Mouse (Mus musculus) liver, embryonic 16.5 days (tissue): ENCODE data around the gene Gm13212. TPM values are rescaled to one million over a fixed set of nuclear protein-coding genes. Genes with fewer than 3 reads are reported as not detected.
A peak's percentile ranks its signal among the peaks of the same experiment; 100 is the strongest.
"Not testable (repeated sequence)": the region's sequence is repeated elsewhere in the genome, so short reads cannot be mapped to it uniquely, and the experiment has no call there.

Source experiments
- ATAC-seq: fragments of 200-750 bp; cut with Nextera tagmentation; 2 replicates; pipeline ENCODE4 v1.8.0; 2017; ENCODE audit warnings: low read depth, mild to moderate bottlenecking, moderate number of reproducible peaks, moderate library complexity
- H3K27ac ChIP-seq: fragments of 300-500 bp; sonication (generic); 2 replicates; pipeline ENCODE4 v1.5.1; 2014; ENCODE audit warnings: mild to moderate bottlenecking, low read length
- H3K27me3 ChIP-seq: fragments of 300-500 bp; sonication (generic); 2 replicates; pipeline ENCODE4 v1.6.1; 2014; ENCODE audit warnings: low read depth, low read length, mixed read lengths; ENCODE audit not compliant: control insufficient read depth, insufficient read depth
- H3K36me3 ChIP-seq: fragments of 300-500 bp; sonication (generic); 2 replicates; pipeline ENCODE4 v1.6.1; 2014; ENCODE audit warnings: mild to moderate bottlenecking; ENCODE audit not compliant: control insufficient read depth, insufficient read depth
- H3K4me1 ChIP-seq: fragments of 300-500 bp; sonication (generic); 2 replicates; pipeline ENCODE4 v1.6.1; 2014; ENCODE audit warnings: low read depth, low read length, mixed read lengths; ENCODE audit not compliant: control insufficient read depth
- H3K4me2 ChIP-seq: fragments of 300-500 bp; sonication (generic); 2 replicates; pipeline ENCODE4 v1.6.1; 2014; ENCODE audit warnings: low read depth, low read length, mixed read lengths
- H3K4me3 ChIP-seq: fragments of 300-500 bp; sonication (generic); 2 replicates; pipeline ENCODE4 v1.5.1; 2014; ENCODE audit warnings: low read depth, mild to moderate bottlenecking, low read length
- H3K9ac ChIP-seq: fragments of 300-500 bp; sonication (generic); 2 replicates; pipeline ENCODE4 v1.6.1; 2014; ENCODE audit warnings: low read depth, low read length
- H3K9me3 ChIP-seq: fragments of 300-500 bp; sonication (generic); replicated peaks from 2 replicates; pipeline ENCODE4 v1.6.1; 2016; ENCODE audit warnings: low read length; ENCODE audit not compliant: control insufficient read depth
- WGBS: fragments of 180-500 bp; shearing (Covaris S2); extraction: QIAGEN DNeasy Blood & Tissue Kit; methylation state at CpG from one replicate; pipeline ENCODE4 v1.1.7; 2014; ENCODE audit not compliant: insufficient replicate concordance; 5-methylcytosine and 5-hydroxymethylcytosine counted together
- polyA plus RNA-seq: library from polyadenylated mRNA; unstranded; fragments of >200 nt; fragmentation: Nextera tagmentation; extraction: Ambion mirVana; gene quantifications from 2 replicates; pipeline ENCODE4 v1.2.1, GENCODE M21; 2015

The Gm13212 gene
- polyA plus RNA-seq = 1.2 and 1.4 TPM in 2 replicates

GRCm38 (mm10) chr4:145585078-145585477, at the start of gene Gm13212:
Gene Gm13212 (plus strand): TSS chr4:145585166.
- H3K27ac ChIP-seq, H3K4me1 ChIP-seq, H3K9me3 ChIP-seq, H3K27me3 ChIP-seq, H3K9ac ChIP-seq, H3K36me3 ChIP-seq: not testable (repeated sequence)
- Histone ChIP-seq H3K4me2 (peak within 1 kb of the TSS; percentile 41), H3K4me3 (peak within 1 kb of the TSS; percentile 45)
- 9% methylated on average over 11 of the region's 11 CpGs for WGBS
- ATAC-seq = peak; percentile 67

- not testable (repeated sequence) for H3K4me3 ChIP-seq, H3K9me3 ChIP-seq, H3K4me2 ChIP-seq, H3K27me3 ChIP-seq, ATAC-seq, H3K9ac ChIP-seq, H3K4me1 ChIP-seq, H3K27ac ChIP-seq, H3K36me3 ChIP-seq
- 60% methylated on average over 5 of the region's 5 CpGs for WGBS
These were observed 41.1 kb upstream of the Gm13212 start for GRCm38 (mm10) chr4:145543861-145544260.

GRCm38 (mm10) chr4:145545106-145545505, 39.9 kb upstream of the Gm13212 start:
- H3K4me1 ChIP-seq, H3K4me3 ChIP-seq, H3K36me3 ChIP-seq, H3K9ac ChIP-seq, ATAC-seq, H3K9me3 ChIP-seq, H3K4me2 ChIP-seq, H3K27ac ChIP-seq, H3K27me3 ChIP-seq: not testable (repeated sequence)
- WGBS = 7% methylated on average over 2 of the region's 2 CpGs

GRCm38 (mm10) chr4:145545734-145546349, 39.1 kb upstream of the Gm13212 start:
- 50% methylated on average over 6 of the region's 6 CpGs for WGBS
- not testable (repeated sequence) for H3K4me2 ChIP-seq, H3K27me3 ChIP-seq, H3K4me1 ChIP-seq, H3K27ac ChIP-seq, H3K36me3 ChIP-seq, H3K9ac ChIP-seq, H3K9me3 ChIP-seq, H3K4me3 ChIP-seq
- ATAC-seq = peak; percentile 27; the same call in 1 of the 2 replicates

GRCm38 (mm10) chr4:145546477-145546876, 38.5 kb upstream of the Gm13212 start:
- H3K27ac ChIP-seq, H3K4me3 ChIP-seq, H3K4me2 ChIP-seq, H3K4me1 ChIP-seq, H3K9me3 ChIP-seq, H3K9ac ChIP-seq, H3K36me3 ChIP-seq, H3K27me3 ChIP-seq: not testable (repeated sequence)
- WGBS = 63% methylated on average over 3 of the region's 3 CpGs
- ATAC-seq = 0 out of 2 replicates have a peak, but pooled peaks have one; percentile 24

- Histone ChIP-seq H3K27ac (no peak overlapping the region), H3K27me3 (no peaks in the 10 kb centered on the region), H3K36me3 (no peaks in the 10 kb centered on the region), H3K4me2 (no peak overlapping the region), H3K4me3 (no peak overlapping the region), H3K9me3 (peaks cover 5% of the 10 kb centered on the region; the same call in 1 of the 2 replicates), H3K4me1 (no peaks in the 10 kb centered on the region), H3K9ac (no peak overlapping the region)
- 30% methylated on average over 1 of the region's 1 CpGs for WGBS
- no peak for ATAC-seq
These were observed 28.3 kb upstream of the Gm13212 start for GRCm38 (mm10) chr4:145556680-145557079.

GRCm38 (mm10) chr4:145559505-145560099, 25.4 kb upstream of the Gm13212 start:
- no peaks in the 10 kb centered on the region for H3K4me1 ChIP-seq
- no peak for ATAC-seq
- no peak overlapping the region for H3K4me3 ChIP-seq
- H3K27ac ChIP-seq = no peak overlapping the region
- no peaks in the 10 kb centered on the region for H3K27me3 ChIP-seq
- H3K9me3 ChIP-seq = no peaks in the 10 kb centered on the region; the same call in 1 of the 2 replicates
- H3K36me3 ChIP-seq = no peaks in the 10 kb centered on the region
- 26% methylated on average over 3 of the region's 3 CpGs for WGBS
- H3K4me2 ChIP-seq = no peak overlapping the region
- no peak overlapping the region for H3K9ac ChIP-seq

- Histone ChIP-seq H3K4me3 (no peak overlapping the region), H3K4me2 (no peak overlapping the region), H3K27ac (no peak overlapping the region), H3K27me3 (no peaks in the 10 kb centered on the region), H3K9ac (no peak overlapping the region), H3K36me3 (no peaks in the 10 kb centered on the region), H3K9me3 (no peaks in the 10 kb centered on the region; the same call in 1 of the 2 replicates), H3K4me1 (no peaks in the 10 kb centered on the region)
- 48% methylated on average over 3 of the region's 3 CpGs for WGBS
- ATAC-seq = no peak
These were observed 20.7 kb upstream of the Gm13212 start for GRCm38 (mm10) chr4:145564111-145564821.

- not testable (repeated sequence) for ATAC-seq, H3K4me3 ChIP-seq, H3K9ac ChIP-seq, H3K9me3 ChIP-seq, H3K27me3 ChIP-seq, H3K4me2 ChIP-seq, H3K4me1 ChIP-seq, H3K36me3 ChIP-seq, H3K27ac ChIP-seq
- WGBS = 62% methylated on average over 7 of the region's 10 CpGs
These were observed 14.5 kb upstream of the Gm13212 start for GRCm38 (mm10) chr4:145570461-145570860.
